Mouse (Mus musculus) kidney, embryonic 16.5 days (tissue): Measurements from ENCODE around the gene Mrps18c. TPM values are rescaled to one million over a fixed set of nuclear protein-coding genes. Genes with fewer than 3 reads are reported as not detected.

Source experiments
- ATAC-seq: fragments of 200-750 bp; cut with Nextera tagmentation; 2 replicates; pipeline ENCODE4 v1.8.0; 2017; ENCODE audit warnings: moderate TSS enrichment; ENCODE audit not compliant: low FRiP score, low TSS enrichment
- H3K27ac ChIP-seq: fragments of 300-500 bp; sonication (generic); 2 replicates; pipeline ENCODE4 v1.5.1; 2014; ENCODE audit warnings: low read length
- H3K27me3 ChIP-seq: fragments of 300-500 bp; sonication (generic); 2 replicates; pipeline ENCODE4 v1.6.1; 2014; ENCODE audit warnings: low read length, control low read depth, mixed read lengths; ENCODE audit not compliant: insufficient read depth
- H3K36me3 ChIP-seq: fragments of 300-500 bp; sonication (generic); 2 replicates; pipeline ENCODE4 v1.6.1; 2014; ENCODE audit warnings: low read length, control low read depth, mixed read lengths; ENCODE audit not compliant: insufficient read depth
- H3K4me1 ChIP-seq: fragments of 300-500 bp; sonication (generic); 2 replicates; pipeline ENCODE4 v1.6.1; 2014; ENCODE audit warnings: low read length, control low read depth, mixed read lengths; ENCODE audit not compliant: insufficient read depth
- H3K4me2 ChIP-seq: fragments of 300-500 bp; sonication (generic); replicated peaks from 2 replicates; pipeline ENCODE4 v1.6.1; 2014; ENCODE audit warnings: low read depth, low read length
- H3K4me3 ChIP-seq: fragments of 300-500 bp; sonication (generic); 2 replicates; pipeline ENCODE4 v1.5.1; 2014; ENCODE audit warnings: mild to moderate bottlenecking, low read length
- H3K9ac ChIP-seq: fragments of 300-500 bp; sonication (generic); replicated peaks from 2 replicates; pipeline ENCODE4 v1.6.1; 2014; ENCODE audit warnings: low read length
- H3K9me3 ChIP-seq: fragments of 300-500 bp; sonication (generic); 2 replicates; pipeline ENCODE4 v1.6.1; 2016; ENCODE audit warnings: low read length, control low read depth
- WGBS: fragments of 180-500 bp; shearing (Covaris S2); extraction: QIAGEN DNeasy Blood & Tissue Kit; methylation state at CpG from one replicate; pipeline ENCODE4 v1.1.7; 2014; 5-methylcytosine and 5-hydroxymethylcytosine counted together
- polyA plus RNA-seq: library from polyadenylated mRNA; unstranded; fragments of >200 nt; fragmentation: Nextera tagmentation; extraction: Ambion mirVana; gene quantifications from 2 replicates; pipeline ENCODE4 v1.2.1, GENCODE M21; 2015

The Mrps18c gene
- polyA plus RNA-seq, 1 experiment from 2014 or later: 142 TPM

DNA sequence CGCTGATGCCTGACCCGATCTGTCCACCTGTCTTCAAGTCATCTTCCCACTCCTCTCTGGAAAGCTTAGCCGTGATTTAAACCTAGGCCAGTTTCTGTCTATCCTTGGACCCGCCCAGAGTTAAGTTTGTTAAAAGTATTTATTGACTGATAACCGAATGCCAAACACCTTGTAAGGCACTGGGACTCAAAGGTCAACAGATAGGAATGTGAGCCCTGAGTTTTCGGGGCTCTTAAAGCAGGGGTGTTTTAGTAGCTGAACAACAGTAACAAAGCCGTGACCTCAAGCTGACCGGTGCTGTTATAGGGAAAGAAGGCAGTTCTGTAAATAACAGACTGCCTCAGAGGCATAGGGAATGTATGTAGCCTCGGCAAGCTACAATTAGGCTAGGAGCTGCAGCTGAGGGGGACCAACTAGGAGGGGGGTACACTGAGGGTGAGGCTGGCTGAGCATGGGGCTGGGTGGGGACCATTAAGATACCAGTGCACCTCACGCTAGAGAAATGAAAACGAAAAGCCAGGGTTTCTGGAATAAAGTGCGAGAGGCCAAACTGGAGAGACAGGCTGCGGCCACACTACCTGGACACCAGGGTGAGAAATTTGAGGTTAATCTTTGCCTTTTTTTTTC, 22.5 kb upstream of the Mrps18c start:
- Histone ChIP-seq H3K27ac (no peak overlapping the region), H3K4me3 (no peak overlapping the region), H3K27me3 (no peaks in the 10 kb centered on the region), H3K9me3 (no peaks in the 10 kb centered on the region), H3K36me3 (peaks cover 26% of the 10 kb centered on the region), H3K4me1 (no peaks in the 10 kb centered on the region), H3K9ac (no peak overlapping the region), H3K4me2 (no peak overlapping the region)
- WGBS: 86% methylated on average over 13 of the region's 13 CpGs
- no peak for ATAC-seq

DNA sequence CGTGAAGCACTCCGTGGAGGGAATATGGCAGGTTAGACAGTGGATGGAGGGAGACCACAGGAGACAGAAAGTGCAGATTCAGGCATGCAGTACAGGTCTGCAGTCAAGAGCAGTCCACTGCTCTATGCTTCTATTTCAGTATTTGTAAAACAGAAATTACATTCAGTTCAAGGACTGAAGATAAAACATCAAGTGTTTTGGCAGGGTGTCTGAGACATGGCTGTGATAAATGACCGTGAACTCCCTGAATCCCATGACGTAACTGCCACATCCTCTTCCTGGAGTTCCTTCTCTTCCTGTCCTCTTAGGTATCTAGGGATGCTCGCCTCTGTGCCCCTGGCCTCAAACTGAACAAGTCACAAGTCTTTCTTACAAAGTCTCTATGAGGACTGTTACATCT, 21.5 kb upstream of the Mrps18c start:
- no peak overlapping the region for H3K4me2 ChIP-seq
- no peaks in the 10 kb centered on the region for H3K9me3 ChIP-seq
- no peaks in the 10 kb centered on the region for H3K27me3 ChIP-seq
- H3K4me1 ChIP-seq: no peaks in the 10 kb centered on the region
- H3K9ac ChIP-seq: no peak overlapping the region
- WGBS: 91% methylated on average over 5 of the region's 5 CpGs
- no peak overlapping the region for H3K27ac ChIP-seq
- no peak for ATAC-seq
- no peak overlapping the region for H3K4me3 ChIP-seq
- peaks cover 33% of the 10 kb centered on the region for H3K36me3 ChIP-seq

- no peak overlapping the region for H3K4me3 ChIP-seq
- no peaks in the 10 kb centered on the region for H3K27me3 ChIP-seq
- no peak overlapping the region for H3K27ac ChIP-seq
- no peaks in the 10 kb centered on the region for H3K4me1 ChIP-seq
- H3K9ac ChIP-seq: no peak overlapping the region
- no peak overlapping the region for H3K4me2 ChIP-seq
- WGBS: 95% methylated on average over 13 of the region's 13 CpGs
- H3K36me3 ChIP-seq: peaks cover 38% of the 10 kb centered on the region
- no peak for ATAC-seq
- H3K9me3 ChIP-seq: no peaks in the 10 kb centered on the region
These were observed 19.4 kb upstream of the Mrps18c start for GRCm38 (mm10) chr5:100779002-100779401.

DNA sequence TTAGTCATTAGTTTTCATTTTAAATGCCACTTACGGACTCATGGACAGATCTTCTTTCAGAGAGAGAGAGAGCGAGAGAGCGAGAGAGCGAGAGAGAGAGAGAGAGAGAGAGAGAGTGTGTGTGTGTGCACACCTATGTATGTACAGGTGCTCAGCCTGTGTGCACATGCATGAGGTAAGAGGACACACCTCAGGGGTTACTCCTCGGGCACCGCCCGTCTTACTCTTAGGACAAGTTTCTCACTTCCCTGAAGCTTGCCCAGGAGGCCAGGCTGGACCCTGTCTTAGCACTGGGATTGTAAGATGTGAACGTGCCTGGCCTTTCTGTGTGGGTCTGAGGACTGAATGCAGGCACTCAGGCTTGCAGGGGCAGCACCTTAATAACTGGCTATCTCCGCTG, 10.9 kb upstream of the Mrps18c start:
- Histone ChIP-seq H3K4me2 (no peak overlapping the region), H3K9ac (no peak overlapping the region), H3K36me3 (peaks cover 53% of the 10 kb centered on the region), H3K4me3 (no peak overlapping the region), H3K4me1 (no peaks in the 10 kb centered on the region), H3K27ac (no peak overlapping the region), H3K27me3 (no peaks in the 10 kb centered on the region), H3K9me3 (no peaks in the 10 kb centered on the region)
- ATAC-seq: no peak
- WGBS: 94% methylated on average over 9 of the region's 9 CpGs

DNA sequence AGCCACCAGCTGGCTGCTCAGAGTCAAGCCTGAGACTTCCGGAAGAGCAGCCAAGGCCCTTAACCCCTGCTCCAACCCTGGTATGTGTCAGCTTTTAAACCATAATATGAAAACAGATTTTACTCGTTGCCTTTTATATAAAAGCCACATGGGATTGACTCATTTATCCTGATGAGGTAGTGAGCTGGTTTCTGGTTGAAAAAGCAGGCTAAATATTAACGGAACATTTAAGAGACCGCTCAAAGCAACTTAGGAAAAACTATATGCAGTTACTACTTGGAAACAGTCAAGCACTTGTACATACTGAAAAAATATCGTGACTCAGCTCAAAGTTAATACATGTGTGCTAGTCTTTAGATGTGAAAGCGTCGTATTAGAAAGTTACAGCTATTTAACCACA, 6.2 kb upstream of the Mrps18c start:
- 77% methylated on average over 7 of the region's 7 CpGs for WGBS
- Histone ChIP-seq H3K9me3 (no peaks in the 10 kb centered on the region), H3K4me1 (peaks cover 2% of the 10 kb centered on the region; the same call in 1 of the 2 replicates), H3K27me3 (no peaks in the 10 kb centered on the region), H3K4me2 (no peak overlapping the region), H3K9ac (no peak overlapping the region), H3K4me3 (no peak overlapping the region), H3K27ac (no peak overlapping the region), H3K36me3 (peaks cover 33% of the 10 kb centered on the region)
- ATAC-seq: no peak

- H3K27me3 ChIP-seq: no peaks in the 10 kb centered on the region
- WGBS: 86% methylated on average over 5 of the region's 5 CpGs
- no peak overlapping the region for H3K4me2 ChIP-seq
- peaks cover 18% of the 10 kb centered on the region for H3K36me3 ChIP-seq
- peaks cover 9% of the 10 kb centered on the region for H3K4me1 ChIP-seq
- no peak overlapping the region for H3K4me3 ChIP-seq
- H3K9me3 ChIP-seq: no peaks in the 10 kb centered on the region
- H3K27ac ChIP-seq: no peak overlapping the region
- no peak overlapping the region for H3K9ac ChIP-seq
- ATAC-seq: no peak
These were observed 4.3 kb upstream of the Mrps18c start for GRCm38 (mm10) chr5:100794084-100794483.

GRCm38 (mm10) chr5:100818341-100818740, 19.9 kb downstream of the Mrps18c start:
- no peak overlapping the region for H3K4me3 ChIP-seq
- H3K4me1 ChIP-seq: peaks cover 4% of the 10 kb centered on the region; the same call in 1 of the 2 replicates
- no peak overlapping the region for H3K4me2 ChIP-seq
- no peaks in the 10 kb centered on the region for H3K9me3 ChIP-seq
- ATAC-seq: no peak
- H3K36me3 ChIP-seq: peaks cover 11% of the 10 kb centered on the region; the same call in 1 of the 2 replicates
- H3K27me3 ChIP-seq: no peaks in the 10 kb centered on the region
- WGBS: 66% methylated on average over 4 of the region's 4 CpGs
- no peak overlapping the region for H3K9ac ChIP-seq
- H3K27ac ChIP-seq: no peak overlapping the region

DNA sequence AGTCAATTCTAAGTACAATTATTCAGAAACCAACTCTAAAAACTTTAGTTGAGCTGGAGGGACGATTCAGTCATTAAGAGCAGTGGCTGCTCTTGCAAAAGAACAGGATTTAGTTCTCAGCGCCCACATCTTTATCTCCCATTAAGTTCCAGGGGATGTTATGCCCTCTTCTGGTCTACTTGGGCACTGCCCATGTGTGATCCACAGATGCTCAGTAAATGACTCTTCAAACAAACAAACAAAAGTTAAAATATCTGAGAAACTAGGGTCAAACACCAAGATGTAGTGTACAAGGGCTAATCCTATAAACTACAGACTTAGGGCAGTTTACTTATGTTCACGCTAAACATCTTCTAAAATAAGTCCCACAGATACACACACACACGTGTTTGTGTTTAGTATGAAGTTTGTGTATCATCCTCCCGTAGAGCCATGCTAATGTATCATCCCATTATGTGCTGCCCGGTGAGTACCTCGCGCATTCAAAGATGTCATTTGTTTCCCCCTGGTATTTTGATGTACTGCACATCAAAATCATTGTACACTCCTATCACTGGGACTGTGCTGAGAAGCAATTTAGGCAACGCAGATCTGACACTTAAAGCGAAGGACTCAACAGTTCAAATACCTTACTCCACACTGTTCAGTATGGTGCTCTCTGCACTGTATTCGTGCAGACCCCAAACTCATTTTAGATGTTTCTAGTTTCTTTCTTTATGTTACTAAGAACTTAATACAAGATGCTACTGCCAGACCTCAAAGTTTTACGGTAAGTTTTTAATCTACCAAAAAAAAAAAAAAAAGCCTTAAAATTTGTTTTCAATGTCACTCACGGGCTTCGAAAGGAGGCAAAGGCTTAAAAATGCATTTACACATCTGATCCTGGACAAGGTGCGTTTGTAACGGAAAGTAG, 21.4 kb downstream of the Mrps18c start:
- H3K27me3 ChIP-seq: no peaks in the 10 kb centered on the region
- peaks cover 4% of the 10 kb centered on the region; the same call in 1 of the 2 replicates for H3K4me1 ChIP-seq
- ATAC-seq: no peak
- H3K9ac ChIP-seq: peak overlapping the region; percentile 90
- peak overlapping the region; percentile 70 for H3K4me3 ChIP-seq
- 34% methylated on average over 16 of the region's 16 CpGs for WGBS
- peak overlapping the region; percentile 58; the same call in 1 of the 2 replicates for H3K27ac ChIP-seq
- peaks cover 3% of the 10 kb centered on the region; the same call in 1 of the 2 replicates for H3K36me3 ChIP-seq
- peak overlapping the region; percentile 78 for H3K4me2 ChIP-seq
- no peaks in the 10 kb centered on the region for H3K9me3 ChIP-seq

GRCm38 (mm10) chr5:100820483-100821184, 22.2 kb downstream of the Mrps18c start, which contains the start of gene Abraxas1:
Abraxas1 (minus strand) TSS chr5:100820965.
- Histone ChIP-seq H3K9me3 (no peaks in the 10 kb centered on the region), H3K4me3 (peak within 1 kb of the TSS; percentile 70), H3K36me3 (0 out of 2 replicates have a peak, but pooled peaks cover 3% of the 10 kb centered on the region), H3K27ac (peak within 1 kb of the TSS; percentile 58), H3K27me3 (no peaks in the 10 kb centered on the region), H3K9ac (peak within 1 kb of the TSS; percentile 90), H3K4me1 (peaks cover 4% of the 10 kb centered on the region; the same call in 1 of the 2 replicates), H3K4me2 (peak within 1 kb of the TSS; percentile 78)
- WGBS: under 1% methylated on average over 63 of the region's 63 CpGs
- ATAC-seq: peak; percentile 98
